Mouse (Mus musculus): ENCODE results near the gene Pard3. TPM values are rescaled to one million over a fixed set of nuclear protein-coding genes. Genes with fewer than 3 reads are reported as not detected.

Gene Pard3
- polyA plus RNA-seq, 1 experiment: 10.4 TPM

GRCm38 (mm10) chr8:127495226-127495780 is 431.6 kb downstream of the Pard3 start:
- WGBS: 62% methylated on average over 4 of the region's 4 CpGs

GRCm38 (mm10) chr8:127498997-127499719 is 435.5 kb downstream of the Pard3 start:
- DNase-seq: no peak
- no peak for TF ChIP-seq CTCF (IDR thresholded peaks at IDR 0.05; ENCODE audit: borderline replicate concordance, control insufficient read depth, extremely low read depth, insufficient read depth, low read length, poor library complexity)
- no peak for TF ChIP-seq POLR2A (IDR thresholded peaks at IDR 0.05; ENCODE audit: control insufficient read depth, extremely low read depth, insufficient read depth, low read length, poor library complexity)
- no peaks in the 10 kb centered on the region for H3K27me3 ChIP-seq (ENCODE audit: control insufficient read depth, insufficient read depth, low read length)
- 85% methylated on average over 13 of the region's 13 CpGs for WGBS
- H3K27ac ChIP-seq (ENCODE audit: control insufficient read depth, insufficient read depth, low read length): no peak overlapping the region
- H3K4me3 ChIP-seq (ENCODE audit: control insufficient read depth, insufficient read depth, low read length): no peak overlapping the region
- H3K36me3 ChIP-seq (ENCODE audit: control insufficient read depth, insufficient read depth, low read length): no peaks in the 10 kb centered on the region
- H3K4me1 ChIP-seq (replicated peaks; ENCODE audit: control insufficient read depth, insufficient read depth, low read length): peaks cover 26% of the 10 kb centered on the region

More at GRCm38 (mm10) chr8:127495226-127495780, 431.6 kb downstream of the Pard3 start:
- Histone ChIP-seq H3K27me3 (ENCODE audit: control insufficient read depth, insufficient read depth, low read length) (no peaks in the 10 kb centered on the region), H3K36me3 (ENCODE audit: control insufficient read depth, insufficient read depth, low read length) (no peaks in the 10 kb centered on the region), H3K27ac (ENCODE audit: control insufficient read depth, insufficient read depth, low read length) (no peak overlapping the region), H3K4me3 (ENCODE audit: control insufficient read depth, insufficient read depth, low read length) (no peak overlapping the region), H3K4me1 (replicated peaks; ENCODE audit: control insufficient read depth, insufficient read depth, low read length) (peaks cover 10% of the 10 kb centered on the region)
- TF ChIP-seq CTCF (IDR thresholded peaks at IDR 0.05; ENCODE audit: borderline replicate concordance, control insufficient read depth, extremely low read depth, insufficient read depth, low read length, poor library complexity): no peak
- TF ChIP-seq POLR2A (IDR thresholded peaks at IDR 0.05; ENCODE audit: control insufficient read depth, extremely low read depth, insufficient read depth, low read length, poor library complexity): no peak
- peak; percentile 61 for DNase-seq

- Histone ChIP-seq H3K4me3 (ENCODE audit: control insufficient read depth, insufficient read depth, low read length) (no peak overlapping the region), H3K27ac (ENCODE audit: control insufficient read depth, insufficient read depth, low read length) (no peak overlapping the region), H3K4me1 (replicated peaks; ENCODE audit: control insufficient read depth, insufficient read depth, low read length) (peaks cover 26% of the 10 kb centered on the region), H3K27me3 (ENCODE audit: control insufficient read depth, insufficient read depth, low read length) (no peaks in the 10 kb centered on the region), H3K36me3 (ENCODE audit: control insufficient read depth, insufficient read depth, low read length) (no peaks in the 10 kb centered on the region)
- peak; percentile 9 for DNase-seq
- TF ChIP-seq CTCF (IDR thresholded peaks at IDR 0.05; ENCODE audit: borderline replicate concordance, control insufficient read depth, extremely low read depth, insufficient read depth, low read length, poor library complexity): no peak
- no peak for TF ChIP-seq POLR2A (IDR thresholded peaks at IDR 0.05; ENCODE audit: control insufficient read depth, extremely low read depth, insufficient read depth, low read length, poor library complexity)
- WGBS: 12% methylated on average over 13 of the region's 13 CpGs
These were observed 436.0 kb downstream of the Pard3 start for GRCm38 (mm10) chr8:127499720-127500114.

- H3K27me3 ChIP-seq (ENCODE audit: control insufficient read depth, insufficient read depth, low read length): no peaks in the 10 kb centered on the region
- H3K36me3 ChIP-seq (ENCODE audit: control insufficient read depth, insufficient read depth, low read length): no peaks in the 10 kb centered on the region
- peaks cover 26% of the 10 kb centered on the region for H3K4me1 ChIP-seq (replicated peaks; ENCODE audit: control insufficient read depth, insufficient read depth, low read length)
- WGBS: under 1% methylated on average over 7 of the region's 7 CpGs
- DNase-seq: peak; percentile 47
- no peak overlapping the region for H3K4me3 ChIP-seq (ENCODE audit: control insufficient read depth, insufficient read depth, low read length)
- TF ChIP-seq POLR2A (IDR thresholded peaks at IDR 0.05; ENCODE audit: control insufficient read depth, extremely low read depth, insufficient read depth, low read length, poor library complexity): no peak
- no peak for TF ChIP-seq CTCF (IDR thresholded peaks at IDR 0.05; ENCODE audit: borderline replicate concordance, control insufficient read depth, extremely low read depth, insufficient read depth, low read length, poor library complexity)
- H3K27ac ChIP-seq (ENCODE audit: control insufficient read depth, insufficient read depth, low read length): peak overlapping the region; percentile 25
These were observed 436.5 kb downstream of the Pard3 start for GRCm38 (mm10) chr8:127500206-127500605.

GRCm38 (mm10) chr8:127501756-127502155 is 438.1 kb downstream of the Pard3 start:
- 9% methylated on average over 1 of the region's 1 CpGs for whole genome bisulfite sequencing
- Histone ChIP-seq H3K27me3 (ENCODE audit: control insufficient read depth, insufficient read depth, low read length) (no peaks in the 10 kb centered on the region), H3K4me3 (ENCODE audit: control insufficient read depth, insufficient read depth, low read length) (no peak overlapping the region), H3K4me1 (replicated peaks; ENCODE audit: control insufficient read depth, insufficient read depth, low read length) (peaks cover 26% of the 10 kb centered on the region), H3K36me3 (ENCODE audit: control insufficient read depth, insufficient read depth, low read length) (no peaks in the 10 kb centered on the region), H3K27ac (ENCODE audit: control insufficient read depth, insufficient read depth, low read length) (peak overlapping the region; percentile 44; the same call in 1 of the 2 replicates)
- peak; percentile 44 for DNase-seq
- TF ChIP-seq POLR2A (IDR thresholded peaks at IDR 0.05; ENCODE audit: control insufficient read depth, extremely low read depth, insufficient read depth, low read length, poor library complexity) (no peak), CTCF (IDR thresholded peaks at IDR 0.05; ENCODE audit: borderline replicate concordance, control insufficient read depth, extremely low read depth, insufficient read depth, low read length, poor library complexity) (no peak)

- TF ChIP-seq POLR2A (IDR thresholded peaks at IDR 0.05; ENCODE audit: control insufficient read depth, extremely low read depth, insufficient read depth, low read length, poor library complexity): no peak
- no peak for TF ChIP-seq CTCF (IDR thresholded peaks at IDR 0.05; ENCODE audit: borderline replicate concordance, control insufficient read depth, extremely low read depth, insufficient read depth, low read length, poor library complexity)
- H3K4me3 ChIP-seq (ENCODE audit: control insufficient read depth, insufficient read depth, low read length): no peak overlapping the region
- H3K36me3 ChIP-seq (ENCODE audit: control insufficient read depth, insufficient read depth, low read length): no peaks in the 10 kb centered on the region
- no peaks in the 10 kb centered on the region for H3K27me3 ChIP-seq (ENCODE audit: control insufficient read depth, insufficient read depth, low read length)
- no peak for DNase-seq
- no peak overlapping the region for H3K27ac ChIP-seq (ENCODE audit: control insufficient read depth, insufficient read depth, low read length)
- peaks cover 16% of the 10 kb centered on the region for H3K4me1 ChIP-seq (replicated peaks; ENCODE audit: control insufficient read depth, insufficient read depth, low read length)
- WGBS: 94% methylated on average over 1 of the region's 1 CpGs
These were observed 441.6 kb downstream of the Pard3 start for GRCm38 (mm10) chr8:127505286-127505685.
